Mouse (Mus musculus) cerebellum, adult 2 months (tissue): ENCODE measurements around the gene Ms4a4b.

ENCODE experiments used
- CTCF ChIP-seq: fragments of 200-500 bp; IDR thresholded peaks from 2 replicates; pipeline ENCODE4 v1.5.1; 2011; ENCODE audit warnings: low read depth, mild to moderate bottlenecking, control low read depth, low read length, moderate library complexity, borderline replicate concordance; ENCODE audit not compliant: insufficient read depth
- POLR2A ChIP-seq: fragments of 200-500 bp; IDR thresholded peaks from 2 replicates; pipeline ENCODE4 v1.6.1; 2011; ENCODE audit warnings: low read length, control low read depth, borderline replicate concordance; ENCODE audit not compliant: insufficient read depth

DNA sequence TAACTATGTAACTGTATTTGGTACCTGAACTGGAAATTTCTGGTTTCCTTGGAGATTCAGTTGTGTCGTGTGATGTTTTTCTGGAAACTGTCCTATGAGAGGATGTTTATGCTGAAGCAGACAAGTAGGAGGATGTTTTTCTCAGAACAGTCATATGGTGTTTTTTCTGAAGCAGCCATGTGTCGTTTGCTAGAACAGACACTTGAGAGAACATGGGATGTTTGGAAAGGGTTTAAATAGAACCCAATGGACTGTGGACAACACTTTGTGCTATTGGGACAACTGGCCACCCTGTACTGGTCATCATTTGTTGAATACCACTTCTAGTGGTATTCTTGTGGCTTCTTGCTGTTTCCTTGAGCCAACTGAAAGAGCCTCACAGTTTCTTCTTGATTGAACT, 42.4 kb downstream of the Ms4a4b start, which contains the start of gene Gm8369:
- TF ChIP-seq POLR2A (no peak), CTCF (no peak)
